Mouse (Mus musculus) spleen, adult 18-20 months (tissue): ENCODE results near the gene Ppid.

ENCODE experiments used
- DNase-seq, 2 experiments: peaks; one replicate each; pipeline ENCODE4 v3.0.0; 2022; ENCODE audit warnings: mixed read lengths in 2 of 2

Gene Ppid

GRCm38 (mm10) chr3:79590863-79591792 lies at the start of gene Ppid:
TSS of gene Ppid (plus strand) at chr3:79591342.
- DNase-seq: peak; percentile 62 to 67

- no peak for DNase-seq
Observed at GRCm38 (mm10) chr3:79542585-79542984, 48.6 kb upstream of the Ppid start.

GRCm38 (mm10) chr3:79548681-79549437 lies 42.3 kb upstream of the Ppid start:
- no peak for DNase-seq

GRCm38 (mm10) chr3:79549751-79550393 lies 41.3 kb upstream of the Ppid start:
- DNase-seq: no peak

- DNase-seq: no peak
Observed at GRCm38 (mm10) chr3:79551826-79552552, 39.2 kb upstream of the Ppid start.

GRCm38 (mm10) chr3:79553779-79554178 lies 37.4 kb upstream of the Ppid start:
- DNase-seq: no peak

- no peak for DNase-seq
Observed at GRCm38 (mm10) chr3:79555061-79555460, 36.1 kb upstream of the Ppid start.

- DNase-seq: no peak
Observed at GRCm38 (mm10) chr3:79559021-79559772, 31.9 kb upstream of the Ppid start.

- DNase-seq: no peak
Observed at GRCm38 (mm10) chr3:79559773-79560045, 31.4 kb upstream of the Ppid start.

GRCm38 (mm10) chr3:79560555-79560954 lies 30.6 kb upstream of the Ppid start:
- no peak for DNase-seq

GRCm38 (mm10) chr3:79561784-79562715 lies 29.1 kb upstream of the Ppid start:
- DNase-seq: no peak

- DNase-seq: no peak
Observed at GRCm38 (mm10) chr3:79563511-79563910, 27.6 kb upstream of the Ppid start.

GRCm38 (mm10) chr3:79564875-79565606 lies 26.1 kb upstream of the Ppid start:
- no peak for DNase-seq

- DNase-seq: peak in 1 of 2 experiments; percentile 15
Observed at GRCm38 (mm10) chr3:79566716-79567691, 24.1 kb upstream of the Ppid start.

- DNase-seq: peak; percentile 62 to 64
Observed at GRCm38 (mm10) chr3:79567703-79568362, 23.3 kb upstream of the Ppid start, which contains the start of gene Fnip2. TSS of gene Fnip2 (minus strand) at chr3:79567796.

GRCm38 (mm10) chr3:79568629-79569350 lies 22.4 kb upstream of the Ppid start:
- DNase-seq: peak in 1 of 2 experiments; percentile 28

- DNase-seq: no peak
Observed at GRCm38 (mm10) chr3:79569351-79569681, 21.8 kb upstream of the Ppid start.

- DNase-seq: no peak
Observed at GRCm38 (mm10) chr3:79572399-79572798, 18.7 kb upstream of the Ppid start.
